Mouse (Mus musculus) MEL (cell line): ENCODE measurements around the gene Etnk2.

Source experiments
- CHD2 ChIP-seq: IDR thresholded peaks from 2 replicates; pipeline ENCODE4 v1.6.1; 2011; ENCODE audit warnings: low read length, improper control_type of control experiment
- EP300 ChIP-seq, 2 experiments: IDR thresholded peaks; 2 replicates each; pipeline ENCODE4 v1.6.1; 2011; ENCODE audit warnings: improper control_type of control experiment in 2 of 2, low read length in 2 of 2, low read depth in 1 of 2, mild to moderate bottlenecking in 1 of 2
- MXI1 ChIP-seq: IDR thresholded peaks from 2 replicates; pipeline ENCODE4 v1.6.1; 2011; ENCODE audit warnings: mild to moderate bottlenecking, low read depth, low read length, improper control_type of control experiment
- NELFE ChIP-seq: IDR thresholded peaks from 2 replicates; pipeline ENCODE4 v1.6.1; 2011; ENCODE audit warnings: low read depth, low read length, improper control_type of control experiment
- POLR2A ChIP-seq, 2 experiments: IDR thresholded peaks; 2 replicates each; pipeline ENCODE4 v1.6.1; 2011 to 2012; ENCODE audit warnings: low read length in 2 of 2, mild to moderate bottlenecking in 2 of 2, control low read depth in 1 of 2, improper control_type of control experiment in 1 of 2, low read depth in 1 of 2, moderate library complexity in 1 of 2; ENCODE audit not compliant: control insufficient read depth in 1 of 2, insufficient read depth in 1 of 2, poor library complexity in 1 of 2

- TF ChIP-seq MXI1, result no peak
- TF ChIP-seq POLR2A (IDR thresholded peaks at IDR 0.05; ENCODE audit: control insufficient read depth in 1 of 2, insufficient read depth in 1 of 2, low read depth in 1 of 2, low read length in 2 of 2, poor library complexity in 1 of 2), result no peak
- no peak for TF ChIP-seq EP300 (IDR thresholded peaks at IDR 0.05; ENCODE audit: low read depth in 1 of 2, low read length in 2 of 2)
- TF ChIP-seq CHD2, result no peak
- no peak for TF ChIP-seq NELFE
Observed at GRCm38 (mm10) chr1:133422615-133423161, 59.3 kb downstream of the Etnk2 start.
